Mouse (Mus musculus) intestine, embryonic 15.5 days (tissue): ENCODE measurements around the gene Aoah. TPM values are rescaled to one million over a fixed set of nuclear protein-coding genes. Genes with fewer than 3 reads are reported as not detected.
A peak's percentile ranks its signal among the peaks of the same experiment; 100 is the strongest.

Experiments
- ATAC-seq: fragments of 200-750 bp; cut with Nextera tagmentation; 2 replicates; pipeline ENCODE4 v1.8.0; 2017; ENCODE audit warnings: moderate TSS enrichment, moderate library complexity
- H3K27ac ChIP-seq: fragments of 300-500 bp; sonication (generic); 2 replicates; pipeline ENCODE4 v1.5.1; 2015; ENCODE audit warnings: mild to moderate bottlenecking, inconsistent platforms
- H3K27me3 ChIP-seq: fragments of 300-500 bp; sonication (generic); replicated peaks from 2 replicates; pipeline ENCODE4 v1.6.1; 2015; ENCODE audit warnings: inconsistent platforms
- H3K36me3 ChIP-seq: fragments of 300-500 bp; sonication (generic); 2 replicates; pipeline ENCODE4 v1.6.1; 2015; ENCODE audit warnings: inconsistent platforms
- H3K4me1 ChIP-seq: fragments of 300-500 bp; sonication (generic); replicated peaks from 2 replicates; pipeline ENCODE4 v1.6.1; 2015; ENCODE audit warnings: inconsistent platforms
- H3K4me2 ChIP-seq: fragments of 300-500 bp; sonication (generic); replicated peaks from 2 replicates; pipeline ENCODE4 v1.6.1; 2015; ENCODE audit warnings: mild to moderate bottlenecking, inconsistent platforms
- H3K4me3 ChIP-seq: fragments of 300-500 bp; sonication (generic); replicated peaks from 2 replicates; pipeline ENCODE4 v1.5.1; 2015; ENCODE audit warnings: inconsistent platforms
- H3K9ac ChIP-seq: fragments of 300-500 bp; sonication (generic); 2 replicates; pipeline ENCODE4 v1.6.1; 2015; ENCODE audit warnings: inconsistent platforms
- H3K9me3 ChIP-seq: fragments of 300-500 bp; sonication (generic); 2 replicates; pipeline ENCODE4 v1.6.1; 2016; ENCODE audit warnings: inconsistent platforms
- WGBS: fragments of 180-500 bp; shearing (Covaris S2); methylation state at CpG from one replicate; pipeline ENCODE4 v1.1.7; 2015; 5-methylcytosine and 5-hydroxymethylcytosine counted together
- polyA plus RNA-seq: library from polyadenylated mRNA; unstranded; fragments of >200 nt; fragmentation: Nextera tagmentation; extraction: Ambion mirVana; gene quantifications from 2 replicates; pipeline ENCODE4 v1.2.1, GENCODE M21; 2015

The Aoah gene
- polyA plus RNA-seq, 1 experiment from 2014 or later = 1.3 TPM

DNA sequence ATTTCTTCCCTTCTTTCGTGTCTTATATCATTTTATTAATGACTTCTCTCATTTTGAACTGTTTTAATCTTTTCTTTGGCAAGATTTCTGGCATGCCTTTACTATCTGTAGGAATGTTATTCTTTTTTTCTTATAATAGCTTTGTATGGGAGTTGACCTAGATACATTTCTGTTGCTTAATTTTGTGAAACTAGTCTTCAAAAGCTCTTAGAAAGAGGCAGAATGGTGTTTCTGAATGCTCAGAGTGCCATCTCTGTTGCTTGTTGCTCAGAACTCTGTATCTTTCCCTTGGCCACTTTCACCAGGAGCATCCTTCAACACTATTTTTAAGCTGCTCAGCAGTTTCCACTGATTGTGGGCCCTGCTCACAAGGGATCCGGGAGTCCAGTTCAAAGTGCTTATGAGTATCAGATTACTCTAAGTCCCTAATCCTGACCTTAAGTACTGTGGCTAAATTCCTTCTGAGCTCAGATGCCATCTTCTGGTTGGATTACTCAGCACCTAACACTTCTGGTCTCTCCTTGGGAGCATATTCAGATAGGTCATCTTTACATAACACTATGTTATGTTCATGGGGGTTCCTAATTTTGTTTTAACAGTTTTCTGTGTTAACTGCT, 26.9 kb downstream of the Aoah start:
- no peaks in the 10 kb centered on the region for H3K4me1 ChIP-seq
- ATAC-seq = no peak
- WGBS = 47% methylated on average over 2 of the region's 2 CpGs
- no peak overlapping the region for H3K4me2 ChIP-seq
- H3K36me3 ChIP-seq = no peaks in the 10 kb centered on the region
- H3K9me3 ChIP-seq = no peaks in the 10 kb centered on the region
- no peak overlapping the region for H3K27ac ChIP-seq
- H3K9ac ChIP-seq = no peak overlapping the region
- H3K4me3 ChIP-seq = no peak overlapping the region
- H3K27me3 ChIP-seq = no peaks in the 10 kb centered on the region

DNA sequence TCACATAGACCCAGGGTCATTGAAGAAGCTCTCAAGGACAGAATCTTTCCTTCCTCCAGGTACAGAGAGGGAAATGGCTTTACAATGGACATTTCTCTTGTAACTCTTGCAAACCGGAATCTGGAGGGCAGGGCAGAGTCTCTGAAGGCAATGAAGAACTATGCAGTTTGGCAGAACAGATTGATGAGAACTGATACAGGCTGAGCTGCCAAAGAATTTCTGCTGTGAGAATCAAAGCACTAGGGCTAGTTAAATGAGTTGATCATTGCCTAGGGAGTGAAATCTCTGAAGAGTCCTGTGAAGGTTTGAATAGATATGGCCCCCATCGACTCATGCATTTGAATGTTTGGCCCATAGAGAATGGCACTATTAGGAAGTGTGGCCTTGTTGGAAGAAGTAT, 34.8 kb downstream of the Aoah start:
- no peak overlapping the region for H3K4me3 ChIP-seq
- WGBS = 63% methylated on average over 2 of the region's 2 CpGs
- no peaks in the 10 kb centered on the region for H3K27me3 ChIP-seq
- H3K4me2 ChIP-seq = no peak overlapping the region
- ATAC-seq = no peak
- no peaks in the 10 kb centered on the region for H3K4me1 ChIP-seq
- H3K27ac ChIP-seq = no peak overlapping the region
- H3K9ac ChIP-seq = no peak overlapping the region
- H3K9me3 ChIP-seq = no peaks in the 10 kb centered on the region
- no peaks in the 10 kb centered on the region for H3K36me3 ChIP-seq

DNA sequence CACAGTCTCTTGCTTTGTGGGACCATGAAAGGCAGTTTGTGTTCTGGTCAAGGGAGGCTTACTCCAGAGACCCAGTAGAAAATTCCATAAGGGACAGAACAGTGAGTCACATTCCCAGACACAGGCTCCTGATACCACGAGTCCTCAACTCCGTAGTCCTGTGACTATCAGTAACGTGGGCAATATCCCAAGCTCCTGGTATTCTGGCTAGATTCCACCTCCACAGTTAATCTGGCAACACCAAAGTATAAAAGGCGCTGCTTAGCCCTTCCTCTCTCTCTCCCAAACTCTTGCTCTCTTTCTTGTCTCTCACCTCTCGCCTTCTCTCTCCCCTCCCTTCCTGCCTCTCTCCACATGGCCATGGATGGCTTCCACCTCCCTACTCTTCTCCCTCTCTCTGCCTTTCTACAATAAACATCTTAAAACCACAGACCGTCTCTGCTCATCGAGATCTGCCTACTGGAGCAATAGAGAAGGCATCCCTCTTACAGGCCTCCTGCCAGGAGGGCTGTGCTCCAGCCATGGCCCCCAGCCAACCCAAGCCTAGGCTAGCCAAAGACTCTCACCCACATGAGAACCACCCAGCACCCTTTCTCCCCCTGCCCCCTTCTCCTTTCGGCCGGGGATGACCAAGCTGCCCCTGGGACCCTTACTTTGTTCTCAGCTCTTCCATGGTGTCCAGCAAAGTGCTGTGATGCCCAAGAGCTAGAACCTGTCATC, 35.4 kb downstream of the Aoah start:
- WGBS = 86% methylated on average over 9 of the region's 9 CpGs
- no peak overlapping the region for H3K4me3 ChIP-seq
- ATAC-seq = no peak
- no peaks in the 10 kb centered on the region for H3K36me3 ChIP-seq
- H3K9me3 ChIP-seq = no peaks in the 10 kb centered on the region
- H3K27ac ChIP-seq = no peak overlapping the region
- no peak overlapping the region for H3K4me2 ChIP-seq
- no peak overlapping the region for H3K9ac ChIP-seq
- H3K4me1 ChIP-seq = no peaks in the 10 kb centered on the region
- H3K27me3 ChIP-seq = no peaks in the 10 kb centered on the region

DNA sequence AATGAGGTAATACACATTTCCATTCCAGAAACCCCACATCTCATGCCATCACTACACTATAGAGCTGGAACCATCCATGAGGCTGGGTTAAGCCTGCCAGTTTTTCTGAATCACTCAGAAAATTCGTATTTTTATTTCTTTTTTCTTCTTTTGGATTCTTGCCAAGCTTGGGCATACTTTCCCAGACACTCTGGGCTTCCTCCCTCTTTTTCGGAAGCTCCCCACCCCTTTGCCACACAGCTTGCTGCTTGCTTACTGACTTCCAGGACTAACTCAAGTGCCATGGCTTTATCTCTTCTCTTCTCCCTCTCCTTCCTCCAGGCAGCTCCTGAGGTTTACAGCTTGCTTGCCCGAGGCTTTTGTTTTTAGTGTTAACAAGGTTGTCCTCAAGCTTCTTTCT, 62.0 kb downstream of the Aoah start:
- Histone ChIP-seq H3K4me2 (no peak overlapping the region), H3K4me1 (no peaks in the 10 kb centered on the region), H3K27me3 (no peaks in the 10 kb centered on the region), H3K9me3 (no peaks in the 10 kb centered on the region), H3K27ac (no peak overlapping the region), H3K9ac (no peak overlapping the region), H3K36me3 (no peaks in the 10 kb centered on the region), H3K4me3 (no peak overlapping the region)
- ATAC-seq = no peak
- 57% methylated on average over 3 of the region's 3 CpGs for WGBS

DNA sequence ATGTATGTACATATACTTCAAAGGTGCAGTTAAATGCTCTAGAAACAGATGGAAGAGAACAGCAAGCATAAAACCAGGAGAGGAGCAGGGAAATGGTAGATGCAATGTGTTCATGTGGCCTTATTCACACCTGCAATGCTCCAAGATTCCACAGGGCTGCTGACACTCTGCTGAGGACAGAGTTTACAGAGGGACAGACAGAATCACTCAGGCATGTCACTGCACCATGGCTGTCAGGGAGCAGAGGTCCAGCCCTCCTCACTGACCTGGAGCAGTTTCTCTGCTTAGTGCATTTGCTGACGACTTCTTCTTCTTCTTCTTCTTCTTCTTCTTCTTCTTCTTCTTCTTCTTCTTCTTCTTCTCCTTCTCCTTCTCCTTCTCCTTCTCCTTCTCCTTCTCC, 105.5 kb downstream of the Aoah start:
- H3K4me1 ChIP-seq = no peaks in the 10 kb centered on the region
- no peaks in the 10 kb centered on the region for H3K27me3 ChIP-seq
- ATAC-seq = no peak
- no peak overlapping the region for H3K4me3 ChIP-seq
- H3K9me3 ChIP-seq = no peaks in the 10 kb centered on the region
- no peaks in the 10 kb centered on the region for H3K36me3 ChIP-seq
- H3K4me2 ChIP-seq = no peak overlapping the region
- 58% methylated on average over 1 of the region's 1 CpGs for WGBS
- no peak overlapping the region for H3K27ac ChIP-seq
- no peak overlapping the region for H3K9ac ChIP-seq

DNA sequence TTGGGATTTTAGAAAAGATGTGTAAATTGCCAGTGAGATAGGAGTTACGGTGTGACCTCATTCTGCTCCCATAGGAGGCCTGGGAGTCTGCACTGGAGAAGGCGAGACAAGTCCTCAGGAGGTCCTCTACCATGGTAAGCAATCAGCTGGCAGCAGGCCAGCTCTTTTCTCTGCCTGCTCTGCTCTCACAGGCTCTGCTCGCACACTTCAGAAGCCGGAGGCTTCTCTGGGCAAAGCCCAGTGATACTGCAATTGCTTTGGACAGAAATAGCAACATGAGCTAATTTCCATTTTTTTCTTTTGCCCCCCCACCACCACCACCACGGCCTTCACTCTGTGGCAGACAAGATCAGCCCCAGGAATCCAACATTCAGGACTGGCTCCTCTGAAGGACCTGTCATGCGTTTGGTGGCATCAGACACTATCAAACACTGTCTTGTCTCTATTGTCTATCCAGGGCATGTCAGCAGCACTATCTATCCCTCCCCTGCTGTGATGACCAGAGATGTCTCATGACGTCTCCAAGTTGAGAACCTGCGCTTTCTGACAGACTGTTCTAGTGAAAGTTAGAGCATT, 106.6 kb downstream of the Aoah start:
- no peaks in the 10 kb centered on the region for H3K36me3 ChIP-seq
- no peak overlapping the region for H3K4me3 ChIP-seq
- H3K4me2 ChIP-seq = no peak overlapping the region
- 41% methylated on average over 8 of the region's 8 CpGs for WGBS
- H3K9ac ChIP-seq = no peak overlapping the region
- peak; percentile 81 for ATAC-seq
- H3K4me1 ChIP-seq = no peaks in the 10 kb centered on the region
- H3K27me3 ChIP-seq = no peaks in the 10 kb centered on the region
- H3K9me3 ChIP-seq = no peaks in the 10 kb centered on the region
- no peak overlapping the region for H3K27ac ChIP-seq

DNA sequence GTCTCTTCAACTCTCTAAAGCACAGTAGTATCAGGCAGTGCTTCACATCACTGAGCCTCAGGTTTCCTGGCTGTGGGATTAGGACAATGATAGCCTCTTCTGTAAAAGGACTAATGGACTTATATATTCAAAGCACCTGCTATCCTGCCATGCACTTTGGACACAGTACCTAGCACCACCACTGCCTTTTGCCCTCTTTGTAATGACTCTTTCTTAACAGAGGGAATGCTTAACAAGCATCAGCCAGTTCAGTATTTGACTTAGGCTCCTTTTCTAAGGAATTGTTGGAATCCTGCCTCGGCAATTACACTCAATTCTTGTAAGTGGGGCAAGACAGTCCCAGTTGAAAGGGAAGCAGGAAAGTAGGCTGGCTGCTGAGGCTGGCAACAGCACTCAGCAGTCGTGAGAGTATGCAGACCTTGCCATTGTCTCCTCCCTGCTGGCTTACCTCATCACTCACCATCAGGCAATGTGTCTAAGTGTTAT, 107.1 kb downstream of the Aoah start:
- 9% methylated on average over 2 of the region's 2 CpGs for WGBS
- Histone ChIP-seq H3K4me2 (no peak overlapping the region), H3K36me3 (no peaks in the 10 kb centered on the region), H3K9ac (no peak overlapping the region), H3K27me3 (no peaks in the 10 kb centered on the region), H3K27ac (no peak overlapping the region), H3K9me3 (no peaks in the 10 kb centered on the region), H3K4me1 (no peaks in the 10 kb centered on the region), H3K4me3 (no peak overlapping the region)
- peak; percentile 20; the same call in 1 of the 2 replicates for ATAC-seq

DNA sequence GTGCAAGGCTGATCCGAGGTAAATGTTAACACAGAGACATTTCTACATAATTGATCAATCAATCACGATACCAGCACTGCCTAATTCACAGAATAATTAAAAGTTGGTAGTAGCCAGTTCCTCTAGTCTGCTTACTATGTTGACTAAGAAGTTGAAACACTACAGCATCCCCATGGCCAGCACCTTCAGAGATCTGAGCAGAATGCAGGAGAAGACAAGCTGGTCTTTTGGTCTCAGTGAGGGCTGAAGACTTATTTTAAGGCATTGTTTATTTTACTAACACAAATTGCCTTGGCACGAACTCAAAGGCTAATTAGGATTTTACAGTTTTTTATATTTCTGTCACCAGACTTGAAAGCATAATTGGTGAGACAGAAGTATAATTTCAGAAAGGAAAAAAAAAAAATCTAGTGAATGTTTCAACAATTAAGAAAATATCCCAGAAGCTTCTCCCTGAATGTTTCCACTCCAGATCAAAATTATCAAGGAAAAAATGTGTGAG, 107.8 kb downstream of the Aoah start:
- no peaks in the 10 kb centered on the region for H3K36me3 ChIP-seq
- H3K27ac ChIP-seq = no peak overlapping the region
- no peaks in the 10 kb centered on the region for H3K4me1 ChIP-seq
- no peak overlapping the region for H3K4me2 ChIP-seq
- no peak overlapping the region for H3K9ac ChIP-seq
- no peaks in the 10 kb centered on the region for H3K9me3 ChIP-seq
- H3K27me3 ChIP-seq = no peaks in the 10 kb centered on the region
- no peak overlapping the region for H3K4me3 ChIP-seq
- 45% methylated on average over 3 of the region's 3 CpGs for WGBS
- ATAC-seq = no peak

DNA sequence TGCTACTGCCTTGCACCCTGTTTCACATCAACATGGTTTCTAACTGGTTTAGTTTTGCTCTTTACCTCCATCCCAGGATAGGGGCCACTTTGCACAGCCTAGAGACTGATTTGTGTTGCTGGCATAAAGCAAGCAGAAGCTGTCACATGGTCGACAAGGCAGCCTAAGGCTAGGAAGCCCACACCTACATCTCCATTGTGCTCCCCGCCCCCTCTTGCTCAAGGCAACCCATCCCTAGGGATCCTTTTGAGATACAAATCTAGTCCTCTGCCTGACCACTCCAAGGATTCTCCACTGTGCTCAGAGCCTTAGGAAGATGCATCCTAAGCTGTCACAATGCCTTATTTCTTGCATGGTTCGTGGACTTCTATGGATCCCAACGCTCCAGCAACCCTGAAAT, 110.2 kb downstream of the Aoah start:
- Histone ChIP-seq H3K9ac (no peak overlapping the region), H3K27ac (no peak overlapping the region), H3K4me3 (no peak overlapping the region), H3K9me3 (no peaks in the 10 kb centered on the region), H3K4me1 (no peaks in the 10 kb centered on the region), H3K27me3 (no peaks in the 10 kb centered on the region), H3K4me2 (no peak overlapping the region), H3K36me3 (no peaks in the 10 kb centered on the region)
- WGBS = 74% methylated on average over 4 of the region's 4 CpGs
- no peak for ATAC-seq

DNA sequence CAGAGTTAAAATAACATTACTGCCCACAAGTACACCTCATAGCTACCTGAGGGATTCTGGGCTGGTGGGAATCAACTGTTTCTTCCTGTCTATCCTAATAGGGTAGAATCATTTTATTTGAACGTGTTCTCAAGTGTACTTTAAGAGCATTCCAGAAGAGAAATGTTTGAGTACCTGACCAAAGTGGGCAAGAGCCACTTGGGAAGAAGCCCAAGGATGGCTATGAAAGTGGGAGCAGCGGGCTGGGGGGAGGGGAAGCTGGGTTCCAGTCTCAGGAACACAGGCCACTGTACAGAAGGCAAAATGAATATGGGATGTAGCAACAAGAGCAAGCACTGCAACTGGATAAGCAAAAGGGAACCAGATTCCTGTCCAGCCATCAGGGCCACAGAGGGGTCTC, 111.3 kb downstream of the Aoah start:
- Histone ChIP-seq H3K36me3 (no peaks in the 10 kb centered on the region), H3K4me1 (no peaks in the 10 kb centered on the region), H3K4me2 (no peak overlapping the region), H3K27ac (no peak overlapping the region), H3K9me3 (no peaks in the 10 kb centered on the region), H3K9ac (no peak overlapping the region), H3K27me3 (no peaks in the 10 kb centered on the region), H3K4me3 (no peak overlapping the region)
- WGBS = 77% methylated on average over 2 of the region's 2 CpGs
- ATAC-seq = no peak

DNA sequence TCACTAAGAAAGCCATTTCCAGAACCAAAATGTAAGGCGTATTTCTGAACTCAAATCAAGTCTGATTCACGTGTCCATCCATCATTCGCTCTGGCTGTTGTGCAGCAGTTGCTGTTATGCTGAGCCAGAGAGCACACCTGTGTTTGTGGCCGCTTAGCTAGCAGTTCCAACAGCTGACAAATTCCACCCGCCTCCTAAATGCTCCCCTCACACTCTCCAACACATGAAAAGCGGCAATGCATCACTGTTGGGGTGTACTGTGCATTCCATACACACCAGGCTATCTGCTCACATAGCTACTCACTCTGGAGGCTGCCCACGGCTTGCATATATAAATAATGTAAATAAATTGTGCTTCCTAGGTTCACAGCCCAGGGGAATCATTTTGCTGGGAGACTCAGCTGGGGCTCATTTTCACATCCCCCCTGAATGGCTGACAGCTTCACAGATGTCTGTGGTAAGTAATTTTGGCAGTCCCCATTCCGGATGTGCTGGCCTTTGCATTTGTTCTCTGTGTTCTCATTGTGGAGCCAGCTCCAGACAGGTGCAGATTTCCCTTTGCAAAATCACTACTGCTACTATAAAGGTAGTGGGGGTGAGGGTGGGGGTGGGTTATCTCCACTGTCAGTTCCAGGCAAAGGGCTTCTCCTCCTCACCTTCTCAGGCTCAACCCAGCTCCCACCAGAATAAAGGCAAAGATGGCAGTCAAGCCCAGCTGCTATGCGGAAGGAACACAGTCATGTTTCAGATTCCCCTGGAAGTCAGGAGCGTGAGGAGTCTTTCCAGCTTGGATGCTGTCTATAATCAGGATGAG, 123.0 kb downstream of the Aoah start:
- Histone ChIP-seq H3K36me3 (no peaks in the 10 kb centered on the region), H3K27ac (no peak overlapping the region), H3K4me1 (no peaks in the 10 kb centered on the region), H3K4me2 (no peak overlapping the region), H3K4me3 (no peak overlapping the region), H3K9me3 (no peaks in the 10 kb centered on the region), H3K27me3 (no peaks in the 10 kb centered on the region), H3K9ac (no peak overlapping the region)
- 68% methylated on average over 10 of the region's 10 CpGs for WGBS
- ATAC-seq = no peak

DNA sequence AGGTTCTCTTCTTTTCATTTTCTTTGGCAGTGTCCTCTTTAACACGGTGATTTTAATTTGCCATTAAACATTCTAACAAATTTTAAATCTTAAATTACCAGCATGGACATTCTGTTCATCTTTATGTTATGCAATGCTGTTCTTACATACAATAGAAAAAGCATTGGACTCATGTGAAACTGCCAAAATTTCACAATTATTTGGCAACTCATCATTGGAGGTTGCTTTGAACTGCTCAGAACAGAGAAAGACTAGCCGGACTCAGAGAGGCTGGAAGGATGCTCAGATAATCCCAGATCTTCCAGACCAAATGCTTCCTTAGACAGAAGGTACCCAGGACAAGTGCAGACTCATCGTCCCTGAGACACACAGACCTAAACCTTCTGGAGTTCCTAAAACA, 126.5 kb downstream of the Aoah start:
- ATAC-seq = no peak
- H3K27me3 ChIP-seq = no peaks in the 10 kb centered on the region
- H3K4me2 ChIP-seq = no peak overlapping the region
- no peak overlapping the region for H3K4me3 ChIP-seq
- H3K9me3 ChIP-seq = no peaks in the 10 kb centered on the region
- no peaks in the 10 kb centered on the region for H3K4me1 ChIP-seq
- H3K36me3 ChIP-seq = no peaks in the 10 kb centered on the region
- H3K9ac ChIP-seq = no peak overlapping the region
- H3K27ac ChIP-seq = no peak overlapping the region
- WGBS = 90% methylated on average over 3 of the region's 3 CpGs
